16 mouse cellular contexts compared by ENCODE assay signal in the genomic region with DNA sequence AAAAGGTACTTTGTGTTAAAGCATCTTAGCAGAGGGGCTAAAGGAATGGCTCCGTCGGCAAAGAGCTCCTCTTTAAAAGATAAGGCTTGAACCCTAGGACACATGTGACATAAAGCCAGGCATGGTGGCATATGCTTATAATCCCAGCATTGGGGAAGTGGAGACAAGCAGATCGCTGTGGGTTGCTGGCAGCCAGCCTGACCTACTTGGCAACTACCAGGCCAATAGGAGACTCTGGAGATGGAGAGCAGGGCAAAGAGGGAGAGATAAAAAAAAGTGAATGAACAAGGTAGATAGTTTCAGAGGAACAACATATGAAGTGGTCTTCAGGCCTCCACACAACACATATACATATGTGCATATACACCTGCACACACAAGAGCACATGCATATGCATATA.
DNase-seq lines count a peak whose midpoint lies in the region; ATAC-seq and TF ChIP-seq lines count a peak whose summit lies in the region.
"Had no signal": no experiment of that assay in that cellular context is flagged by ENCODE, and none has a peak within 500 bp of the region (broad histone marks: within the 10 kb centered on the region; RNA-seq: fewer than 3 reads in every experiment).

No protein-coding gene starts in this region.

- no peak for ATAC-seq in liver, postnatal 0 days
- ATAC-seq in CD4-positive, CD25-positive, alpha-beta regulatory T cell, adult 4 months = no peak
- ATAC-seq: forebrain, embryonic 14.5 days; hindbrain, postnatal 0 days had no signal

- TF ChIP-seq POLR2A in liver, adult 2 months (IDR thresholded peaks at IDR 0.05; ENCODE audit: extremely low read depth, insufficient read depth, low read length) = no peak

- no peak overlapping the region for H3K27ac ChIP-seq in liver, adult 2 months (replicated peaks; ENCODE audit: insufficient read depth, low read depth, low read length)
- H3K27ac ChIP-seq in liver, postnatal 0 days (ENCODE audit: low read depth) = no peak overlapping the region
- H3K27ac ChIP-seq: hindbrain, postnatal 0 days; midbrain, embryonic 12.5 days had no signal

- no peaks in the 10 kb centered on the region for H3K9me3 ChIP-seq in liver, postnatal 0 days (ENCODE audit: low read length)
- H3K9me3 ChIP-seq: limb, embryonic 15.5 days; midbrain, embryonic 12.5 days had no signal

- no peak overlapping the region for H3K4me3 ChIP-seq in liver, adult 2 months (ENCODE audit: insufficient read depth, low read depth, low read length)
- H3K4me3 ChIP-seq in liver, postnatal 0 days (ENCODE audit: low read depth, low read length) = no peak overlapping the region
- H3K4me3 ChIP-seq: erythroblast, embryonic 14.5 days; limb, embryonic 15.5 days; midbrain, embryonic 12.5 days had no signal

- TF ChIP-seq CTCF in liver, adult 2 months (IDR thresholded peaks at IDR 0.05; ENCODE audit: low read depth, low read length) = no peak
- TF ChIP-seq CTCF in liver, postnatal 0 days (IDR thresholded peaks at IDR 0.05; ENCODE audit: low read depth) = no peak

- H3K4me1 ChIP-seq in liver, adult 2 months (ENCODE audit: control insufficient read depth, insufficient read depth, low read length) = peaks cover 19% of the 10 kb centered on the region
- H3K4me1 ChIP-seq in liver, postnatal 0 days (ENCODE audit: insufficient read depth) = no peaks in the 10 kb centered on the region

- no peak overlapping the region for H3K9ac ChIP-seq in liver, adult 2 months (ENCODE audit: low read depth, low read length)
- H3K9ac ChIP-seq in liver, postnatal 0 days (replicated peaks) = no peak overlapping the region
- H3K9ac ChIP-seq: limb, embryonic 15.5 days; midbrain, embryonic 12.5 days had no signal

- intact Hi-C loops in heart, postnatal 25 days (cut with DNase I) = loop anchor here (5.0 kb wide), 3 partner anchors 64 to 79 kb away; no protein-coding TSS in a partner anchor

- DNase-seq in adrenal gland, postnatal 14 days = peak; percentile 22
- DNase-seq in adrenal gland, postnatal 36 days = no peak
- peak; percentile 15 for DNase-seq in heart, postnatal 4 days
- no peak for DNase-seq in heart, postnatal 25 days (ENCODE audit: low spot score)
- peak; percentile 63 for DNase-seq in liver, adult 2 months (ENCODE audit: extremely low read depth, low read depth, low spot score)
- DNase-seq in liver, postnatal 0 days = no peak
- peak; percentile 64 for DNase-seq in kidney, postnatal 25 days
- DNase-seq: lung, adult 18-20 months; lung, postnatal 4 days; right cerebral cortex, postnatal 14 days had no signal

- no peaks in the 10 kb centered on the region for H3K79me2 ChIP-seq in liver, adult 2 months (ENCODE audit: control insufficient read depth, insufficient read depth, low read length)

- WGBS in liver, adult 2 months = 64% methylated on average over 3 of the region's 3 CpGs
- 88% methylated on average over 3 of the region's 3 CpGs for WGBS in liver, postnatal 0 days (ENCODE audit: insufficient replicate concordance)

- H3K36me3 ChIP-seq in liver, adult 2 months (ENCODE audit: control insufficient read depth, insufficient read depth, low read length) = no peaks in the 10 kb centered on the region
- H3K36me3 ChIP-seq in liver, postnatal 0 days (replicated peaks; ENCODE audit: insufficient read depth, low read length) = no peaks in the 10 kb centered on the region
- H3K36me3 ChIP-seq: limb, embryonic 15.5 days; midbrain, embryonic 12.5 days had no signal

- no peak for TF ChIP-seq EP300 in liver, postnatal 0 days (IDR thresholded peaks at IDR 0.05; ENCODE audit: low read depth)

- no peaks in the 10 kb centered on the region for H3K27me3 ChIP-seq in liver, adult 2 months (ENCODE audit: control insufficient read depth, insufficient read depth, low read length)
- no peaks in the 10 kb centered on the region for H3K27me3 ChIP-seq in liver, postnatal 0 days (ENCODE audit: insufficient read depth, low read length)
- H3K27me3 ChIP-seq: limb, embryonic 15.5 days; midbrain, embryonic 12.5 days had no signal

- no peak overlapping the region for H3K4me2 ChIP-seq in liver, postnatal 0 days (ENCODE audit: low read depth, low read length)
- H3K4me2 ChIP-seq: limb, embryonic 15.5 days; midbrain, embryonic 12.5 days had no signal

Comparison
In these comparisons a context has a peak if more than half of its experiments do, and no peak if none do; other contexts are left out.
1. DNase-seq: peak in adrenal gland, postnatal 14 days (single experiment), heart, postnatal 4 days (single experiment), liver, adult 2 months (single experiment) and kidney, postnatal 25 days (2 of 2); none in adrenal gland, postnatal 36 days (0 of 2), heart, postnatal 25 days (single experiment) and liver, postnatal 0 days (single experiment).